Mouse (Mus musculus): Measurements from ENCODE around the gene Pgrmc1. TPM values are rescaled to one million over a fixed set of nuclear protein-coding genes. Genes with fewer than 3 reads are reported as not detected.
"Not testable (repeated sequence)": the region's sequence is repeated elsewhere in the genome, so short reads cannot be mapped to it uniquely, and the experiment has no call there.

Gene Pgrmc1
- 503 and 515 TPM in 2 replicates for polyA plus RNA-seq (2015; fragmentation: Nextera tagmentation; extraction: Ambion mirVana)

DNA sequence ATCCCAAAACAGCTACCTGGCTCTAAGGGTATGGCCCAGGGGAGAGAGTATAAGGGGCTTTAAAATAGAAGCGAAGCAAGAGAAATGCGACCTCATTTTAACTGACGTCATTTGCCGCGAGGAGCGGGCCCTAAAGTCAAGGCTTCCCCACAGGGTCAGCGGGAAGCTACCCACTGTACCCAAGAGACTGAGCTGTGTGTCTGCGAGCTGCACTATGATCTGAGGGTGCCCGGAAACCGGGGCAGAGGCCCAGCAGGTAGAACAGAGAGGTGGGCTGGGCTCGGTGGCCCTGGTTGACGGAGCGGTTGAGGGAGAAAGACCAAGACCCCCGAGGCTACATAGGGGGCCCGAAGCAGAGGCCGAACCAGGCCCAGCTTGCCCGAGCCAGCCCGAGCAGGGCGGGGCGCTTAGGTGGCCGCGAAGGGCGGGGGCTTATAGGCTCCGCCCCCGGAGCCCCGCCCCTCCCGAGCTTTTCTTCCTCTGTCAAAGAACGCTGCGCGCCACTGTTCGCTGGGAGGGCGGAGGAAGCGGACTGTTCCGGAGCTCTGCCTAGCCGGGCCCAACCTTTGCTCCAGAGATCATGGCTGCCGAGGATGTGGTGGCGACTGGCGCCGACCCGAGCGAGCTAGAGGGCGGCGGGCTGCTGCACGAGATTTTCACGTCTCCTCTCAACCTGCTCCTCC, at the start of gene Pgrmc1:
Gene Pgrmc1, plus strand, starts transcription at position 500 of the 683 bp plus-strand sequence.
- Histone ChIP-seq H3K9ac (peak within 1 kb of the TSS; percentile 87), H3K27me3 (no peaks in the 10 kb centered on the region), H3K36me3 (peaks cover 6% of the 10 kb centered on the region; the same call in 1 of the 2 replicates), H3K4me2 (peak within 1 kb of the TSS; percentile 65), H3K4me3 (peak within 1 kb of the TSS; percentile 65), H3K9me3 (no peaks in the 10 kb centered on the region), H3K4me1 (replicated peaks) (peaks cover 20% of the 10 kb centered on the region), H3K27ac (replicated peaks) (peak within 1 kb of the TSS; percentile 89)
- ATAC-seq (ENCODE audit: low read depth) = peak; percentile 94
- 15% methylated on average over 26 of the region's 45 CpGs for WGBS

DNA sequence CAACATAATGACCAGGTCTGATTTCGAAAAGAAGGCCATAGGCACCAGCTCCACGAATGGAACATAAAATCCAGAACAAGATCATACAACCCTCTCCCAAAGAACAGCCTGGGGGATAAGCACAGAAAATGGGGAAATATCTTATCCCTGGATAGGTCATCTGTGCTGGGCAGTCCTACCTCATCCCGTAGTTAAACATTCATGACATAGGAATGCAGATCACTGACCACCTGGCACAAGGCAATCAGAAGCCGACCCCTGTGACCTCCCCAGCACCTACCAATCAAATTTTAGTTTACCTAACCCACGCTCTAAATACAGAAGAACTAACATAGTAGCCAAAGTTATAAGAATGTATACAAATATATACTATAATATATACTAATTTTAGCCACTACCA, 49.2 kb upstream of the Pgrmc1 start:
- Histone ChIP-seq H3K9me3 (no peaks in the 10 kb centered on the region), H3K27ac (replicated peaks) (no peak overlapping the region), H3K4me3 (no peak overlapping the region), H3K4me1 (replicated peaks) (no peaks in the 10 kb centered on the region), H3K9ac (no peak overlapping the region), H3K36me3 (no peaks in the 10 kb centered on the region), H3K27me3 (no peaks in the 10 kb centered on the region), H3K4me2 (no peak overlapping the region)
- no peak for ATAC-seq (ENCODE audit: low read depth)
- 67% methylated on average over 5 of the region's 5 CpGs for WGBS

DNA sequence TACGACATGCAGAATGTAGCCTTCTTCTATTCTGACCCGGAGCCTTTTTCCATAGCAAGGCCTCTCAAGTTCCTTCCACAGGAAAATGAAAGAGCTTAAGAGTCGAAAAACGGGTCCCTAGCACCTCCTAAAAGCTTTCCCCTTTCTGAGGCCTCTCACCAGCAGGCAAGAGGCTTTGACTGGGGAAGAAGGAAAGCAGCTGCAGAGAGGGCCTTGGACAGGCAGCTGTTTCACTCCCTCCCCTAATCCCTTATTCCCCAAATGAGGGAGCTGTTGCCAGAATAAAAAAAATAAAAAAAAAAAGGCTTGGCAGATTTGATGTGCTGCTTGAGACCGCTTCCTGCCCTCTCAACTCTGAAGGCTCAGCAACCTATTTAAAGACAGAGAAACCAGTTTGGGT, 47.1 kb upstream of the Pgrmc1 start:
- Histone ChIP-seq H3K9ac (no peak overlapping the region), H3K27me3 (no peaks in the 10 kb centered on the region), H3K9me3 (no peaks in the 10 kb centered on the region), H3K4me2 (no peak overlapping the region), H3K36me3 (no peaks in the 10 kb centered on the region), H3K4me1 (replicated peaks) (no peaks in the 10 kb centered on the region), H3K4me3 (no peak overlapping the region), H3K27ac (replicated peaks) (0 out of 2 replicates have a peak overlapping the region, but pooled peaks have one; percentile 42)
- no peak for ATAC-seq (ENCODE audit: low read depth)
- 34% methylated on average over 5 of the region's 5 CpGs for WGBS

DNA sequence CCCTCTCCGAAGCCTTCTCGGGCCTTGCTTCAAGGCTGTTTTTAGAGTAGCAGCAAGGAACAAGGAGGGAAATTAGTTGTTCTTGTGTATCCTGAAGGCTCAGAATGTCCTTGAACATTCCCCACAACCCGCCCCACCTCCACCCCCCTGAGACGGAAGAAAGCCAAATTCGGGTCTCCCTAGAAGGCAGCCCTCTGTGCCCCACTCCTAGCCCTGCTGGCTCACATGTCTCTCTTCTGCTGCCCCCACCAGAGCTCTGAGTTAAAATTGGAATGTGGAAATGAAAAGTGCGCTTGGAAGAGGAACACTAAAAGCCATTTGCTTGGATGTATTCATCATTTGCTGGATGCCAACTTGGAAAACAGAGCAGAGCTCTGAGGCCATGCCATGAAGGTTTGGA, 46.7 kb upstream of the Pgrmc1 start:
- ATAC-seq (ENCODE audit: low read depth) = no peak
- no peaks in the 10 kb centered on the region for H3K4me1 ChIP-seq (replicated peaks)
- no peak overlapping the region for H3K9ac ChIP-seq
- no peaks in the 10 kb centered on the region for H3K9me3 ChIP-seq
- H3K27ac ChIP-seq (replicated peaks) = peak overlapping the region; percentile 33; the same call in 1 of the 2 replicates
- no peaks in the 10 kb centered on the region for H3K27me3 ChIP-seq
- no peaks in the 10 kb centered on the region for H3K36me3 ChIP-seq
- WGBS = 57% methylated on average over 6 of the region's 6 CpGs
- no peak overlapping the region for H3K4me2 ChIP-seq
- H3K4me3 ChIP-seq = no peak overlapping the region

DNA sequence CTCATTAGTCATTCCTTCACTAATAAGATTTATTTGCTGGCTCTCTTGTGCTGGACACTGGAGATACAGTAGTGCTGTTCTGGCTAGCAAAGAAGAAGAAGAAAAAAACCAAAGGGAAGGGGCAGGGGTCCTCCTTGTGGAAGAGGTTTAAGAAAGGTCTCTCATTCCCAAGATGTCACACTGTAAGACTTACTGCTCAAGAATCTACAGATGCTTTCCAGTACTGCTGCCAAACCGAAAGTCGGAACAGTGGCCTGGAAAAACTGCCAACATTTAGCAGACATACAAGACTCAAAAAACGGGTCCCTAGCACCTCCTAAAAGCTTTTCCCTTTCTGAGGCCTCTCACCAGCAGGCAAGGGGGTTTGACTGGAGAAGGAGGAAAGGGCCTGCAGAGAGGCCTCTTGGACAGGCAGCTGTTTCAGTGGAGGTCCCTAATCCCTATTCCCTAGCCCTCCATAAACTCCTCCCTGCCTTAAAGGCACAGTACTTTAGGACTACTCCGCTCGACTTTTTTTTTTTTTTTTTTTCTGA, 45.9 kb upstream of the Pgrmc1 start:
- Histone ChIP-seq H3K4me1 (replicated peaks) (no peaks in the 10 kb centered on the region), H3K9ac (no peak overlapping the region), H3K9me3 (no peaks in the 10 kb centered on the region), H3K36me3 (no peaks in the 10 kb centered on the region), H3K4me2 (no peak overlapping the region), H3K27ac (replicated peaks) (0 out of 2 replicates have a peak overlapping the region, but pooled peaks have one; percentile 13), H3K4me3 (no peak overlapping the region), H3K27me3 (no peaks in the 10 kb centered on the region)
- ATAC-seq (ENCODE audit: low read depth) = peak; percentile 65; the same call in 1 of the 2 replicates
- WGBS = 39% methylated on average over 5 of the region's 5 CpGs

DNA sequence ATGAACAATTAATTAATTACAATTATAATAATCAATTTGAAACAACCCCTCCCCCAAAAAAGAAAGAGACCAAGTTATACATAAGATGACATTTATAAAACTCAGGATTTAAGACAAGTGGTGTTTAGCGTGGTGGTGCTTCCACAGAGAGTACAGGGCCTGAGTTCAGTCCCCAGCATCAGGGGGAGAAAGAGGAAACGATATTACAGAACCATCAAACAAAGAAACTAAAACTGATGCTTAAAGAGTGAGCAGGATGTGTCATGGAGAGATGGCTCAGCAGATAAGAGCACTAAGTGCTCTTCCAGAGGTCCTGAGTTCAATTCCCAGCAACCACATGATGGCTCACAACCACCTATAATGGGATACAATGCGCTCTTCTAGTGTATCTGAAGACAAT, 45.3 kb upstream of the Pgrmc1 start:
- Histone ChIP-seq H3K27ac (replicated peaks) (no peak overlapping the region), H3K4me1 (replicated peaks) (no peaks in the 10 kb centered on the region), H3K9ac (no peak overlapping the region), H3K36me3 (no peaks in the 10 kb centered on the region), H3K4me2 (no peak overlapping the region), H3K9me3 (no peaks in the 10 kb centered on the region), H3K27me3 (no peaks in the 10 kb centered on the region), H3K4me3 (no peak overlapping the region)
- WGBS = 78% methylated on average over 3 of the region's 3 CpGs
- ATAC-seq (ENCODE audit: low read depth) = no peak

DNA sequence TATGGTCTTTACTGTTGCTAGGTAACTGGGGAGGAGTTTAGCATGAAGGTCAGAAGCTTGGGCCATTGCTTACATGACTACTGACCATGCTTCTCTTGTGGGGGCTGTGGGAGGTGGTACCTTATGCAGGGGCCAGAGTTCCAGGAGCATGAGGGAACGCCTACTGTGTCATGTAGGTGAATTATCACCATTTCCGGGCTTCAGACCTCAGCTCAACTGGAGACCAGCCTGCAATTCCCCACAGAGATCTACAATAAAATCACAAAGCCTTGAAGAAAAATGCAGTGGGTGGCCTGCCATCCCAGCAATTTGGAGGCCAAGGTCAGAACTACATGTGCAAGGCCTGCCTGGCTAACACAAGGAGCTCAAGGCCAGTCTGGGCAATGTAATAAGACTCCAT, 42.8 kb upstream of the Pgrmc1 start:
- H3K4me3 ChIP-seq; H3K9ac ChIP-seq; H3K27me3 ChIP-seq; H3K9me3 ChIP-seq; H3K4me1 ChIP-seq (replicated peaks); H3K27ac ChIP-seq (replicated peaks); ATAC-seq (ENCODE audit: low read depth); H3K36me3 ChIP-seq; H3K4me2 ChIP-seq: not testable (repeated sequence)
- WGBS = 43% methylated on average over 2 of the region's 2 CpGs

DNA sequence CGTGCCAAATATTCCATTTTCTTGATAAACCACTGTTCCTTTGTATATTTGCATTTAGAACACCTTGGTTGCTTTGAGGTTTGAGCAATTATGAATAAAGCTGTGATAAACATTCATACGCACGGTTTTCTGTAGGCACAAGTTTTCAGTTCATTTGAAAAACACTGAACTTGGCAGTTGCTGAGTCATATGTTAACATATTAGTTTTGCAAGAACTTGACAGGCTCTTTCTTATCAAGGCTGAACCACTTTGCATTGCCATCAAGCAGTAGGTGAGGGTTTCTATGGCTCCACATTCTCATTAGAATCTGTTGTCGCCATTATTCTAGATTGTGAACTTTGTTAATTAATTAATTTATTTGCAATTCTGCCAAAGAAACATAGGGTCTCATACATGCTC, 37.8 kb upstream of the Pgrmc1 start:
- 82% methylated on average over 4 of the region's 4 CpGs for WGBS

DNA sequence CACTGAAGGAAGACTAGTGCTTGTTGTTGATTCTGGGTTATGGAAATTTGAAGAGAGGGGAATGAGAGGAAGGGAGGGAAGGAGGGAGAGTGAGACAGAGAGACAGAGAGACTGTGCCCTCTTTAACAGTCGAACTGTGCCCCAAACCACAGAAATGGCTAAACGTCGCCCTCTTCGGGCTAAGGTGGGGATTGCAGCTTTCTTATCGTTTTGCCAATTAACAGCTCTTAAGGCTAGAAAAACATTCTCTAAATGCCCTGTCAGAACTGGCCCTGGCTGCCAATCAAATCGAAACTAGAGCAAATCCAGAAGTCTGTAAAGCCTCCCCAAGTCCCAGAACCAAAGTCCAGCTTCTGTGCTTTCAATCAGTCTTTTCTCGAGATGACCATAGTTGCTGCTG, 36.4 kb upstream of the Pgrmc1 start:
- H3K4me1 ChIP-seq (replicated peaks) = no peaks in the 10 kb centered on the region
- ATAC-seq (ENCODE audit: low read depth) = no peak

More for the DNA sequence above, 37.8 kb upstream of the Pgrmc1 start:
- Histone ChIP-seq H3K27ac (replicated peaks) (no peak overlapping the region), H3K9ac (no peak overlapping the region), H3K4me1 (replicated peaks) (no peaks in the 10 kb centered on the region), H3K4me3 (no peak overlapping the region), H3K36me3 (no peaks in the 10 kb centered on the region), H3K9me3 (no peaks in the 10 kb centered on the region), H3K4me2 (no peak overlapping the region), H3K27me3 (no peaks in the 10 kb centered on the region)
- no peak for ATAC-seq (ENCODE audit: low read depth)

DNA sequence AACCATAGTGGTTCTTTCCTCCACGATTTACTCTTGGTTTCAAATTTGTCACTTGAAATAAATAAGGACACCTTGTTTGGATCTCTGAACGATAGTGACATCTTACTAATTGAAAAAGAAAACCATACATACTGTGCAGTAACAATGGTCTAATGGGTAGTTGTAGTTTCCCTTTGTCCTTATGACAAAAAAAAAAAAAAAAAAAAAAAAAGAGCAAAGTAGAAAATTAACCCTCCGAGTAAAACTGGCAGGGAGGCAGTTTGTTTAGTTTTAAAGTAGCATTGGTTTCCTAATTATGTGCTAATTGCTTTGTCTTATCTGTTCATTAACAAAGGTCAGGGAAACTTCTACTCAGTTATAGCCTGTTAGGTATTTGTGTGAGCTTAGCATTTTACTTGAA, 35.9 kb upstream of the Pgrmc1 start:
- Histone ChIP-seq H3K4me1 (replicated peaks) (no peaks in the 10 kb centered on the region), H3K27ac (replicated peaks) (no peak overlapping the region), H3K4me2 (no peak overlapping the region), H3K4me3 (no peak overlapping the region), H3K36me3 (no peaks in the 10 kb centered on the region), H3K9ac (no peak overlapping the region), H3K27me3 (no peaks in the 10 kb centered on the region), H3K9me3 (no peaks in the 10 kb centered on the region)
- WGBS = 39% methylated on average over 3 of the region's 3 CpGs
- no peak for ATAC-seq (ENCODE audit: low read depth)

More for the DNA sequence above, 36.4 kb upstream of the Pgrmc1 start:
- Histone ChIP-seq H3K9ac (no peak overlapping the region), H3K9me3 (no peaks in the 10 kb centered on the region), H3K27me3 (no peaks in the 10 kb centered on the region), H3K27ac (replicated peaks) (no peak overlapping the region), H3K4me3 (no peak overlapping the region), H3K4me2 (no peak overlapping the region), H3K36me3 (no peaks in the 10 kb centered on the region)
- 19% methylated on average over 7 of the region's 7 CpGs for WGBS

DNA sequence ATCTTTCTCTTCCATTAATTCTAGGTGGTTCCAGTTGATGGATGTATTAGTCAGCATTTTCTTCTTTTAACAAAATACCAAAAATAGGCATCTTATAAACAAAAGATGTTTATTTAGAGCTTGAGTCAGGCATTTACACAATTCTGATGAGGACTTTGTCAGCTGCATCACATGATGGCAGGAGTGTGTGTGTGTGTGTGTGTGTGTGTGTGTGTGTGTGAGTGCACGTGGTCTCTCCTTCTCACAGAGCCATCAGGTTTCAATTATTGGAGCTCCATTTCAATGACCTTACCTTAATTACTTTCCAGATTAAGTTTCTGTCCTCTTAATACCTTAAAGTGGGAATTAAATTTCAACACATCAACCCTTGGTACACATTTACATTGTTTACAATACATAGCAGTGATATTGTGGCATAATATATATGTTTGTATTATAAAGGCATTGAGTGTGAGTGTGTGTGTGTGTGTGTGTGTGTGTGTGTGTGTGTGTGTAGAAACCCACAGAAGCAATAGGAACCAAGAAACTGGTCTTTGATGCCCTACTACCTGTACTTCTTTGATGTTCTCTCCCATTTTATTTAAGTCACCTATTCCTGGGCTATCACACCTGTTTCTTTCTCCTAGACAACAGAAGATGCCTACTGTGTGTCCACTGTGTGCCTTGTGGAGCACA, 11.2 kb upstream of the Pgrmc1 start:
- Histone ChIP-seq H3K9ac (no peak overlapping the region), H3K27ac (replicated peaks) (peak overlapping the region; percentile 72), H3K36me3 (no peaks in the 10 kb centered on the region), H3K4me3 (no peak overlapping the region), H3K9me3 (no peaks in the 10 kb centered on the region), H3K27me3 (no peaks in the 10 kb centered on the region), H3K4me1 (replicated peaks) (0 out of 2 replicates have a peak, but pooled peaks cover 4% of the 10 kb centered on the region), H3K4me2 (peak overlapping the region; percentile 11; the same call in 1 of the 2 replicates)
- 75% methylated on average over 1 of the region's 1 CpGs for WGBS
- peak; percentile 47; the same call in 1 of the 2 replicates for ATAC-seq (ENCODE audit: low read depth)
